Mouse (Mus musculus) Patski (cell line): ENCODE measurements around the gene Nmnat1. TPM values are rescaled to one million over a fixed set of nuclear protein-coding genes. Genes with fewer than 3 reads are reported as not detected.
"Not testable (repeated sequence)": the region's sequence is repeated elsewhere in the genome, so short reads cannot be mapped to it uniquely, and the experiment has no call there.

ENCODE experiments used
- ATAC-seq: fragments of 100-300 bp; one replicate; pipeline ENCODE4 v1.8.0; 2021
- CTCF ChIA-PET: fragments of 350-600 bp; sonication (Branson Sonifier 250); formaldehyde crosslinking; loops from one replicate; lab custom pipeline; 2022; ENCODE audit warnings: inconsistent platforms; lab: Charles Lee
- POLR2A ChIA-PET: fragments of 350-600 bp; sonication (Branson Sonifier 250); formaldehyde crosslinking; loops from one replicate; lab custom pipeline; 2022; ENCODE audit warnings: antibody characterized with exemption, inconsistent platforms; lab: Charles Lee
- DNase-seq: peaks from one replicate; pipeline ENCODE4 v3.0.0-alpha.2; 2011; ENCODE audit warnings: low read depth, low spot score
- H3K27me3 ChIP-seq: fragments of 371-371 bp; one replicate; pipeline ENCODE4 v1.5.1; 2021
- CTCF ChIP-seq: fragments of 100-300 bp; IDR thresholded peaks from one replicate; pipeline ENCODE4 v1.5.1; 2021
- in situ Hi-C: fragments of 300-500 bp; cut with MboI; formaldehyde crosslinking; loops from 3 replicates; pipeline ENCODE4 v1.11.1; 2018; ENCODE audit warnings: low pct_unique_long_range_greater_than_20kb, mixed read lengths
- polyA plus RNA-seq: library from polyadenylated mRNA; unstranded; gene quantifications from one replicate; pipeline ENCODE4 v1.2.3, GENCODE M21; 2021

The Nmnat1 gene
- polyA plus RNA-seq, 1 experiment from 2014 or later: 19.5 TPM

- POLR2A ChIA-PET: no interaction called here
- in situ Hi-C loops: loop anchor here (5.0 kb wide), 1 partner anchor 43 kb away; no protein-coding TSS in a partner anchor
- no peak for TF ChIP-seq CTCF
- no peaks in the 10 kb centered on the region for H3K27me3 ChIP-seq
- no peak for DNase-seq
- CTCF ChIA-PET: no interaction called here
- ATAC-seq: no peak
These were observed 4.6 kb upstream of the Nmnat1 start for GRCm38 (mm10) chr4:149489415-149490240.

GRCm38 (mm10) chr4:149487729-149488128 is 2.7 kb upstream of the Nmnat1 start:
- in situ Hi-C loops: no loop called here
- no peak for DNase-seq
- no peak for ATAC-seq
- ChIA-PET POLR2A (no interaction called here), CTCF (interaction anchor here (0.8 kb wide), 1 partner anchor 12 kb away, joined by 3 read pairs; no protein-coding TSS in a partner anchor)
- no peaks in the 10 kb centered on the region for H3K27me3 ChIP-seq
- TF ChIP-seq CTCF: no peak

- ATAC-seq (no peak), DNase-seq (no peak)
- H3K27me3 ChIP-seq: no peaks in the 10 kb centered on the region
- no peak for TF ChIP-seq CTCF
- in situ Hi-C loops: no loop called here
- CTCF ChIA-PET: interaction anchor here (1.1 kb wide), 1 partner anchor 72 kb away, joined by 3 read pairs; no protein-coding TSS in a partner anchor
- POLR2A ChIA-PET: no interaction called here
These were observed 814 bp upstream of the Nmnat1 start for GRCm38 (mm10) chr4:149485825-149486206.

GRCm38 (mm10) chr4:149484566-149484965 is 436 bp downstream of the Nmnat1 start:
- ATAC-seq (peak; percentile 31), DNase-seq (peak; percentile 22)
- no peaks in the 10 kb centered on the region for H3K27me3 ChIP-seq
- POLR2A ChIA-PET: no interaction called here
- in situ Hi-C loops: no loop called here
- CTCF ChIA-PET: no interaction called here
- TF ChIP-seq CTCF: no peak

GRCm38 (mm10) chr4:149477078-149477477 is 7.9 kb downstream of the Nmnat1 start, which contains the start of gene Tmem274:
TSS of gene Tmem274 (plus strand) at chr4:149477378.
- H3K27me3 ChIP-seq: no peaks in the 10 kb centered on the region
- ChIA-PET CTCF (interaction anchor here (1.8 kb wide), 1 partner anchor 12 kb away, joined by 4 read pairs; no protein-coding TSS in a partner anchor), POLR2A (no interaction called here)
- in situ Hi-C loops: no loop called here
- DNase-seq (no peak), ATAC-seq (no peak)
- TF ChIP-seq CTCF: no peak

- no peak for TF ChIP-seq CTCF
- ATAC-seq (no peak), DNase-seq (no peak)
- in situ Hi-C loops: no loop called here
- ChIA-PET CTCF (interaction anchor here (1.1 kb wide), 1 partner anchor 12 kb away, joined by 3 read pairs; no protein-coding TSS in a partner anchor), POLR2A (interaction anchor here (0.9 kb wide), 1 partner anchor 117 kb away, joined by 3 read pairs; no protein-coding TSS in a partner anchor)
- H3K27me3 ChIP-seq: no peaks in the 10 kb centered on the region
These were observed 9.9 kb downstream of the Nmnat1 start for GRCm38 (mm10) chr4:149475096-149475495.

GRCm38 (mm10) chr4:149469557-149469956 is 15.4 kb downstream of the Nmnat1 start:
- CTCF ChIA-PET: no interaction called here
- no peaks in the 10 kb centered on the region for H3K27me3 ChIP-seq
- ATAC-seq: no peak
- no peak for DNase-seq
- no peak for TF ChIP-seq CTCF
- POLR2A ChIA-PET: no interaction called here
- in situ Hi-C loops: no loop called here

- ATAC-seq: no peak
- TF ChIP-seq CTCF: no peak
- in situ Hi-C loops: no loop called here
- CTCF ChIA-PET: no interaction called here
- POLR2A ChIA-PET: no interaction called here
- no peak for DNase-seq
- H3K27me3 ChIP-seq: no peaks in the 10 kb centered on the region
These were observed 21.5 kb downstream of the Nmnat1 start for GRCm38 (mm10) chr4:149463435-149463950.

GRCm38 (mm10) chr4:149462305-149462971 is 22.6 kb downstream of the Nmnat1 start:
- DNase-seq (no peak), ATAC-seq (no peak)
- ChIA-PET POLR2A (no interaction called here), CTCF (no interaction called here)
- in situ Hi-C loops: no loop called here
- no peak for TF ChIP-seq CTCF
- no peaks in the 10 kb centered on the region for H3K27me3 ChIP-seq

GRCm38 (mm10) chr4:149461579-149462304 is 23.3 kb downstream of the Nmnat1 start:
- CTCF ChIA-PET: no interaction called here
- ATAC-seq (no peak), DNase-seq (no peak)
- H3K27me3 ChIP-seq: no peaks in the 10 kb centered on the region
- no peak for TF ChIP-seq CTCF
- in situ Hi-C loops: no loop called here
- POLR2A ChIA-PET: no interaction called here

- ATAC-seq, H3K27me3 ChIP-seq, in situ Hi-C loops, POLR2A ChIA-PET, CTCF ChIA-PET, DNase-seq: not testable (repeated sequence)
These were observed 24.5 kb downstream of the Nmnat1 start for GRCm38 (mm10) chr4:149460475-149460874.
